Mouse (Mus musculus): ENCODE results near the gene S1pr2. TPM values are rescaled to one million over a fixed set of nuclear protein-coding genes. Genes with fewer than 3 reads are reported as not detected.

S1pr2 gene
- total RNA-seq, 2 experiments from 2014 or later, result 3.2 to 4.4 TPM

DNA sequence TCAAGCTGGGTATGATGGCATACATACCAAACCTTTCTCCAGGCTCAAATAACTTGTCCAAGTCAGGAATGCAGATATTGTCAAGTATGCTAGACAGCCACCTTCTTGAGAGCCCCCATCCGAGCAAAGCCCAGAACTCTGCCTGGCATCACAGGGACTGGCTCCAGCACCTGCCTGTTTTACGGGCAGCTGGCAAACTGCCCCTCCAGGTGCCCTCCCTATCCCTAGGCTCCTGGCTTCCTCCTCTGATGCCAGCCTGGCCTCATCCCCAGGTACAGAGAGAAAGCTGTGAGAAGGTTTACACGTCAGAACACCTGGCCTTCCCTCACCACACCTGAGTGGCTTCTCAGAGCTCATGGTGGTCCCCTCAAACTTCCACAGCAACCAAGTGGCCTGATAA, 19.6 kb downstream of the S1pr2 start:
- no peak for TF ChIP-seq CTCF (IDR thresholded peaks at IDR 0.05)
- Histone ChIP-seq H3K27ac (no peak overlapping the region), H3K4me3 (no peak overlapping the region)
- intact Hi-C loops (cut with DNase I), result no loop called here
- no peak for DNase-seq (ENCODE audit: extremely low spot score in 1 of 2, low spot score in 2 of 2)

GRCm38 (mm10) chr9:20952520-20953227, 23.9 kb downstream of the S1pr2 start:
- peak; percentile 50 for TF ChIP-seq CTCF (IDR thresholded peaks at IDR 0.05)
- peak; percentile 96 to 97 for DNase-seq (ENCODE audit: extremely low spot score in 1 of 2, low spot score in 2 of 2)
- intact Hi-C loops (cut with DNase I), result loop anchor here (1.0 to 2.0 kb wide), 2 partner anchors 50 to 78 kb away; partner anchors contain the start of gene Mrpl4
- Histone ChIP-seq H3K4me3 (peak overlapping the region; percentile 89), H3K27ac (peak overlapping the region; percentile 85)

GRCm38 (mm10) chr9:20951966-20952519, 24.5 kb downstream of the S1pr2 start:
- DNase-seq (ENCODE audit: extremely low spot score in 1 of 2, low spot score in 2 of 2), result peak in 1 of 2 experiments; percentile 26
- no peak for TF ChIP-seq CTCF (IDR thresholded peaks at IDR 0.05)
- intact Hi-C loops (cut with DNase I), result loop anchor here (1.0 to 2.0 kb wide), 2 partner anchors 50 to 79 kb away; partner anchors contain the start of gene Mrpl4
- Histone ChIP-seq H3K27ac (peak overlapping the region; percentile 77), H3K4me3 (peak overlapping the region; percentile 89)

DNA sequence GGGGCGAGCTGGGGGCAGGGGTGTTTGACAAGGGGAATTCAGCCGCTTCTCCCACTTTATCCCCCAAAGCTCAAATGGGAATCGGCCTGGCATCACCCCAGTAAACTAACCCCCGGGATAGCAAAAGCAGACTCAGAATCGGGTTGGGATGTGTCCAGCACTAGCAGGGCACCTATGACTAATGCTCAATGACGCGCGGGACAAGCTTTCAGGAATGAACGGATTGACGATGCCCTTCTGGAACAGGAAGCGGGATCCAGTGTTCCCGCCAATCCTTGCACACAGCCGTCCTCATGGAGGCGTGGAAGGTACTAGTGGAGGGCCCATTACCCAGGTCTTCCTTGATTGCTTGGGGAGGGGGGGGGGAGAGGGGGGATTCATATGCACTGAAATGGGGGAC, 25.1 kb downstream of the S1pr2 start:
- Histone ChIP-seq H3K27ac (no peak overlapping the region), H3K4me3 (peak overlapping the region; percentile 89)
- intact Hi-C loops (cut with DNase I), result no loop called here
- TF ChIP-seq CTCF (IDR thresholded peaks at IDR 0.05), result no peak
- peak in 1 of 2 experiments; percentile 29 for DNase-seq (ENCODE audit: extremely low spot score in 1 of 2, low spot score in 2 of 2)

DNA sequence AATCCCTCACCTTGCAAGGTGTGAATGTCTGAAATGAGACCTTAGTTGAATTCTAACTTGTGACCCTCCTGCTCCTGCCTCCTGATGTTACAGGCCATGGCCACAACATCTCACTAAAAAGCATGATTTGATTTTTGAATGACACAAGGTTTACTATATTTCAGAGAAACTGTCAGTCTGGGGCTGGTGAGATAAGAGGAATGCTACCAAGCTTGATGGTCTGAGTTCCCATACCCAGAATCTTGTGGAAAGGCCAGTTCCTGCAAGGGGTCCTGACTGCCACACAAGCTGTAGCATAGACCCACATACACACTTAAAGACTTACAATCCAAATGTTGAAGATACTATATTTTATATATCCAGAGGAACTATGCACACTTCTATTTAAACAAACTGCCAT, 26.2 kb downstream of the S1pr2 start:
- intact Hi-C loops (cut with DNase I), result no loop called here

DNA sequence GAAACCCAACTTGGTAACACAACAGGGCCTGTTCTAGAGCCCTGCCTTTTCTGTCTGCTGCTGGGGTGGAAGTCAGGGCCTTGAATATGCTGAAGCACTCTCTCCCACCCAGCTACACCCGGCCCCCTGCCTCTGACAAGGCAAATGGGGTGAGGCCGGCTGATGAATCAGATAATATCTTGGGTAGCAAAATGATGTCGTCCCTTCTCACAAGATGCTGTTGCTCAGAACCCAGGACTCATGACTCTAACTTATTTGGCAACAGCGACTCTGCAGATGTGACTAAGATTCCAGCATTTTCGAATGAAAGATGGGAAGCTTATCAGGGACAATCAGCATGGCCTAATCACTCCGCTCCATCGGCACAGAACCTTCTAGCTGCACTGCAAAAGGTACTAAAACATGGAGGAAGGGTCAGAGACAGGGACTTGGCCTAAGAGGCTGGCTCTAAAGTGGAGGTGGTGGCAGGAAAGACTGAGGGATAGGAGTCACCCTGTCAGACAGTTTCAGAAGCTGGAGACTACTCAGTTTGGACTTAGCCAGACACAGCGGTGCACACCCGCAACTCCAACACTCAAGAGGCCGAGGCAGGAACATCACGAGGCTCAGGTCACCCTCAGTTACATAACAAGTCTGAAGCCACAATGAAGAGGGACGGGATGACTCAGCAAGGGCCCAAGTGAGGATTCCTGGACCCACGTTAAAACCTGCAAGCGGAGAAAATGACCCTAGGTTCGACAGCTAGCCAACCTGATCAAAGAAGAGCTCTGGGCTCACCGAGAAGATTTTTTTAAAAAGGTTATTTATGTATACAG, 30.3 kb downstream of the S1pr2 start:
- H3K4me3 ChIP-seq, result no peak overlapping the region
- intact Hi-C loops (cut with DNase I), result no loop called here
- no peak overlapping the region for H3K27ac ChIP-seq
- DNase-seq (ENCODE audit: extremely low spot score in 1 of 2, low spot score in 2 of 2), result no peak
- no peak for TF ChIP-seq CTCF (IDR thresholded peaks at IDR 0.05)

More for the DNA sequence above, 26.2 kb downstream of the S1pr2 start:
- no peak for TF ChIP-seq CTCF (IDR thresholded peaks at IDR 0.05)
- Histone ChIP-seq H3K4me3 (no peak overlapping the region), H3K27ac (no peak overlapping the region)
- DNase-seq (ENCODE audit: extremely low spot score in 1 of 2, low spot score in 2 of 2), result no peak

DNA sequence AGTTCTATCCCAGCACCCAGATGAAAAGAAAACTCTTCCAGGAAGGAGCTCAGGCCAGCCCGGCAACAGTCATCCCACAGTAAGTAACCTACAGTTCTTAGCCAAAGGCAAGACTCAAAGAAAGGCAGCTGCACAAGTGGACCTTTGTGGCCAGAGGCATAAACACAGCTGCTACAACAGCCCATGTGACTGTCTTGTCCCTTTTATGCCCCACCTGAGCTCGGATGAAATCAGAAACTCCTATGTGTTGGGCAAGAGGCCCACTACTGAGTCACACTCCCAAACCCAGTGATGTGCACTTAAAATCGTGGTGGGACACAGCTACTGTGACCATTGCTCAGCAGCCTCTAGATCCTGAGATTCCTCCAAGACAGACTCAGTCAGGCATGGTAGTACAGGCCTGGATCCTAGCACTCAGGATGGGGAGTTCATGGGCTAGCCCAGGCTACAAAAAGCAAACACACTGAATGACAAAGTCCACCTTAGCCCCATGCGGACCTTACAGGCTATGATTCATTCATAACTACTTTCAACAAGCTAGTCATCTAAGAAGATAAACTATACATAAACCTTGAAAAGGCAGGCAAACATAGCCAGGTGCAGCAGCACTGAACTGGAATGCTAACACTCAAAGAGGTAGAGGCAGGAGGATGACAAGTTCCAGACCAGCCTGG, 31.7 kb downstream of the S1pr2 start:
- TF ChIP-seq CTCF (IDR thresholded peaks at IDR 0.05), result no peak
- DNase-seq (ENCODE audit: extremely low spot score in 1 of 2, low spot score in 2 of 2), result no peak
- H3K4me3 ChIP-seq, result no peak overlapping the region
- intact Hi-C loops (cut with DNase I), result no loop called here
- H3K27ac ChIP-seq, result no peak overlapping the region

DNA sequence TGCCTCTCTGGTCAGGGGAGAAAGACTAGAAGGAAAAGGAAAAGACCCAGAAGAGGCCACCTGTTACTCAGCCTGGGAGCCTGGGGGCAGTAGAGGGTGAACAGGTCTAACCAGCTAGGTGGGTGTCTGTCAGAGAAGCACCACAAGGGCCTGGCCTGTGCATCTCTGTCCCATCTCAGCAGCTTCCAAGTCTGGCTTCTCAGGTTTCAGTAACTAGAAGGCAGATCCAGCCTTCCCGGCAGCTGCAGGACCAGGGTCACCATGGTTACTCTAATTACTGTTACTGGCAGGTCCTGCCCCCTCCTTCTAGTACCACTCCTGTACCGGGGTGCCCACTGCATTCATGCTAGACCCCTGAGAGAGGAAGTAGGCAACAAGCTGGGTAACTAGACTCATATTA, 32.7 kb downstream of the S1pr2 start:
- no peak overlapping the region for H3K27ac ChIP-seq
- H3K4me3 ChIP-seq, result no peak overlapping the region
- no peak for TF ChIP-seq CTCF (IDR thresholded peaks at IDR 0.05)
- intact Hi-C loops (cut with DNase I), result no loop called here
- no peak for DNase-seq (ENCODE audit: extremely low spot score in 1 of 2, low spot score in 2 of 2)

GRCm38 (mm10) chr9:20943396-20943795, 33.2 kb downstream of the S1pr2 start:
- Histone ChIP-seq H3K4me3 (no peak overlapping the region), H3K27ac (no peak overlapping the region)
- DNase-seq (ENCODE audit: extremely low spot score in 1 of 2, low spot score in 2 of 2), result no peak
- intact Hi-C loops (cut with DNase I), result no loop called here
- no peak; the same call in 1 of the 2 replicates for TF ChIP-seq CTCF (IDR thresholded peaks at IDR 0.05)

DNA sequence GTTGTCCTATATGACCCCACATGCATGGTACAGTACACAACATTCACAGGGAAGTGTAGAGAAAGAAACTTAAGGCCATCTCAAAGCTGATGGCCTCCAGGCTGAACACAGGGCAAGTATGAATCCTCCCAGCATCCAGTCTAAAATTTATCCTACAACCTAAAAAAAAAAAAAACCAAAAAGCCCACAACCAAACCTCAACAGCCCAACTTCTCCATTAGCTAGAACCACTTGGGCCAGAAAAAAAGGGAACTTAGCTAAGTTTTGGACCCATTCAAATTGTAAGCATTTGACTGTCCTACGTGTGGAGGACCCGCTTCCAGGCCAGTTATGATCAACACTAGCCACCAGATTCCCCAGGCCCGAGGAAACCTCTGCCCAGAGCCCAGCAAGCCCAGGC, 53.3 kb downstream of the S1pr2 start:
- no peak for DNase-seq (ENCODE audit: extremely low spot score in 1 of 2, low spot score in 2 of 2)
- Histone ChIP-seq H3K4me3 (no peak overlapping the region), H3K27ac (no peak overlapping the region)
- no peak for TF ChIP-seq CTCF (IDR thresholded peaks at IDR 0.05)
- intact Hi-C loops (cut with DNase I), result no loop called here

- intact Hi-C loops (cut with DNase I), result no loop called here
These were observed 60.4 kb downstream of the S1pr2 start for GRCm38 (mm10) chr9:20916160-20916559.

More at GRCm38 (mm10) chr9:20916160-20916559, 60.4 kb downstream of the S1pr2 start:
- Histone ChIP-seq H3K4me3 (no peak overlapping the region), H3K27ac (no peak overlapping the region)
- TF ChIP-seq CTCF (IDR thresholded peaks at IDR 0.05), result peak; percentile 50
- no peak for DNase-seq (ENCODE audit: extremely low spot score in 1 of 2, low spot score in 2 of 2)

Small RNA genes within 50 kb of the gene (microRNA-seq; reads per million reads assigned to microRNA genes)
- 0.48 to 0.73 reads per million in 2 experiments for gene Mir7081

Other genes with a start within 250 kb of the S1pr2 start
- 100 to 1,000 TPM; 152 TPM for gene Olfm2, start 230.4 kb downstream of the S1pr2 start, total RNA-seq (2021)
- gene Col5a3, start 161.7 kb downstream of the S1pr2 start, total RNA-seq (2021), result 1 to 10 TPM; 1.4 to 1.7 TPM
- gene Rdh8, start 158.3 kb downstream of the S1pr2 start, total RNA-seq (2021), result not detected
- 10 to 100 TPM; 84.3 to 88.2 TPM for gene A230050P20Rik, start 108.1 kb downstream of the S1pr2 start, total RNA-seq (2021)
- gene Angptl6, start 97.1 kb downstream of the S1pr2 start, total RNA-seq (2021), result 10 to 100 TPM in 1 of 2 experiments, 1 to 10 TPM in 1; 9.8 to 10.1 TPM
- gene Ppan, start 88.6 kb downstream of the S1pr2 start, total RNA-seq (2021), result 10 to 100 TPM; 25.6 to 26.3 TPM
- 100 to 1,000 TPM; 118 to 122 TPM for gene Eif3g, start 78.2 kb downstream of the S1pr2 start, total RNA-seq (2021)
- gene Dnmt1, start 16.9 kb downstream of the S1pr2 start, total RNA-seq (2021), result 10 to 100 TPM; 44.5 to 44.6 TPM
- 10 to 100 TPM; 59.2 to 64.2 TPM for gene Mrpl4, start 26.0 kb upstream of the S1pr2 start, total RNA-seq (2021)
- 1 to 10 TPM; 2.0 to 3.6 TPM for gene Icam1, start 39.2 kb upstream of the S1pr2 start, total RNA-seq (2021)
- gene Icam4, start 52.6 kb upstream of the S1pr2 start, total RNA-seq (2021), result 1 to 10 TPM; 1.5 to 1.6 TPM
- gene Icam5, start 55.3 kb upstream of the S1pr2 start, total RNA-seq (2021), result 100 to 1,000 TPM; 230 to 248 TPM
- gene Zglp1, start 90.3 kb upstream of the S1pr2 start, total RNA-seq (2021), result 1 to 10 TPM in 1 of 2 experiments, not detected in 1; 1.3 TPM
- gene Gm49373, start 96.3 kb upstream of the S1pr2 start, total RNA-seq (2021), result 1 to 10 TPM; 1.7 to 3.2 TPM
- gene Fdx1l, start 96.8 kb upstream of the S1pr2 start, total RNA-seq (2021), result 10 to 100 TPM; 62.4 to 64.3 TPM
- gene Gm38431, start 115.2 kb upstream of the S1pr2 start, total RNA-seq (2021), result 1 to 10 TPM; 2.2 to 4.2 TPM
- gene Raver1, start 115.2 kb upstream of the S1pr2 start, total RNA-seq (2021), result 10 to 100 TPM; 28.0 to 29.0 TPM
- gene Tyk2, start 154.5 kb upstream of the S1pr2 start, total RNA-seq (2021), result 10 to 100 TPM; 13.2 to 14.6 TPM
- 100 to 1,000 TPM; 141 to 143 TPM for gene Cdc37, start 173.2 kb upstream of the S1pr2 start, total RNA-seq (2021)
- gene Pde4a, start 188.9 kb upstream of the S1pr2 start, total RNA-seq (2021), result 100 to 1,000 TPM; 101 to 106 TPM